Mouse (Mus musculus): ENCODE results near the gene Wipf1.

GRCm38 (mm10) chr2:73395516-73395915 is 134.0 kb downstream of the Wipf1 start:
- TF ChIP-seq CTCF (IDR thresholded peaks at IDR 0.05; ENCODE audit: control insufficient read depth, insufficient read depth, low read length) (no peak), POLR2A (IDR thresholded peaks at IDR 0.05; ENCODE audit: borderline replicate concordance, control insufficient read depth, low read depth, low read length) (no peak)
